Mouse (Mus musculus) v-Abl transformed pro-B cells (cell line): ENCODE measurements at regions not wholly inside any gene's neighbourhood (a gene's known extent, or its start where the extent isn't known, plus 50 kb on each side); places are given as distances from the start of the nearest gene placed in this dataset.

ENCODE experiments used
- in situ Hi-C, 2 experiments: fragments of 400-800 bp; cut with MboI; formaldehyde crosslinking; loops; one replicate each; pipeline ENCODE4 v1.15.1; 2025; ENCODE audit not compliant: unreplicated experiment in 2 of 2

GRCm38 (mm10) chr14:58626506-58627256 is 516.0 kb downstream of the 1700129C05Rik start:
- in situ Hi-C loops = no loop called here

- in situ Hi-C loops = no loop called here
Measured at GRCm38 (mm10) chr14:58620186-58620585, 522.5 kb downstream of the 1700129C05Rik start.

- in situ Hi-C loops = no loop called here
Measured at GRCm38 (mm10) chr14:58617656-58618055, 525.0 kb downstream of the 1700129C05Rik start.

GRCm38 (mm10) chr14:58608216-58608615 is 534.5 kb downstream of the 1700129C05Rik start:
- in situ Hi-C loops = no loop called here

- in situ Hi-C loops = no loop called here
Measured at GRCm38 (mm10) chr14:58607734-58608133, 535.0 kb downstream of the 1700129C05Rik start.

GRCm38 (mm10) chr14:58605529-58605928 is 535.2 kb downstream of the Fgf9 start:
- in situ Hi-C loops = no loop called here

GRCm38 (mm10) chr14:58598867-58599266 is 528.5 kb downstream of the Fgf9 start:
- in situ Hi-C loops = no loop called here

GRCm38 (mm10) chr14:58597810-58598209 is 527.5 kb downstream of the Fgf9 start:
- in situ Hi-C loops = no loop called here

- in situ Hi-C loops = no loop called here
Measured at GRCm38 (mm10) chr14:58596936-58597335, 526.6 kb downstream of the Fgf9 start.

- in situ Hi-C loops = no loop called here
Measured at GRCm38 (mm10) chr14:58581806-58582205, 511.5 kb downstream of the Fgf9 start.

GRCm38 (mm10) chr14:58570021-58570420 is 499.7 kb downstream of the Fgf9 start:
- in situ Hi-C loops = no loop called here

- in situ Hi-C loops = no loop called here
Measured at GRCm38 (mm10) chr14:58567472-58567871, 497.1 kb downstream of the Fgf9 start.

GRCm38 (mm10) chr14:58563082-58563481 is 492.7 kb downstream of the Fgf9 start:
- in situ Hi-C loops = no loop called here

- in situ Hi-C loops = no loop called here
Measured at GRCm38 (mm10) chr14:58550785-58551184, 480.4 kb downstream of the Fgf9 start.

GRCm38 (mm10) chr14:58545778-58546177 is 475.4 kb downstream of the Fgf9 start:
- in situ Hi-C loops = no loop called here

- in situ Hi-C loops = no loop called here
Measured at GRCm38 (mm10) chr14:58543140-58543767, 472.9 kb downstream of the Fgf9 start.

GRCm38 (mm10) chr14:58538135-58538534 is 467.8 kb downstream of the Fgf9 start:
- in situ Hi-C loops = no loop called here

GRCm38 (mm10) chr14:58520976-58521549 is 450.7 kb downstream of the Fgf9 start:
- in situ Hi-C loops = no loop called here

GRCm38 (mm10) chr14:58520384-58520783 is 450.0 kb downstream of the Fgf9 start:
- in situ Hi-C loops = no loop called here

- in situ Hi-C loops = no loop called here
Measured at GRCm38 (mm10) chr14:58519086-58519485, 448.7 kb downstream of the Fgf9 start.

- in situ Hi-C loops = no loop called here
Measured at GRCm38 (mm10) chr14:58516543-58516942, 446.2 kb downstream of the Fgf9 start.

- in situ Hi-C loops = no loop called here
Measured at GRCm38 (mm10) chr14:58512177-58512576, 441.8 kb downstream of the Fgf9 start.
